Mouse (Mus musculus): ENCODE results near the gene Hacd1.
"Not testable (repeated sequence)": the region's sequence is repeated elsewhere in the genome, so short reads cannot be mapped to it uniquely, and the experiment has no call there.

Hacd1 gene

DNA sequence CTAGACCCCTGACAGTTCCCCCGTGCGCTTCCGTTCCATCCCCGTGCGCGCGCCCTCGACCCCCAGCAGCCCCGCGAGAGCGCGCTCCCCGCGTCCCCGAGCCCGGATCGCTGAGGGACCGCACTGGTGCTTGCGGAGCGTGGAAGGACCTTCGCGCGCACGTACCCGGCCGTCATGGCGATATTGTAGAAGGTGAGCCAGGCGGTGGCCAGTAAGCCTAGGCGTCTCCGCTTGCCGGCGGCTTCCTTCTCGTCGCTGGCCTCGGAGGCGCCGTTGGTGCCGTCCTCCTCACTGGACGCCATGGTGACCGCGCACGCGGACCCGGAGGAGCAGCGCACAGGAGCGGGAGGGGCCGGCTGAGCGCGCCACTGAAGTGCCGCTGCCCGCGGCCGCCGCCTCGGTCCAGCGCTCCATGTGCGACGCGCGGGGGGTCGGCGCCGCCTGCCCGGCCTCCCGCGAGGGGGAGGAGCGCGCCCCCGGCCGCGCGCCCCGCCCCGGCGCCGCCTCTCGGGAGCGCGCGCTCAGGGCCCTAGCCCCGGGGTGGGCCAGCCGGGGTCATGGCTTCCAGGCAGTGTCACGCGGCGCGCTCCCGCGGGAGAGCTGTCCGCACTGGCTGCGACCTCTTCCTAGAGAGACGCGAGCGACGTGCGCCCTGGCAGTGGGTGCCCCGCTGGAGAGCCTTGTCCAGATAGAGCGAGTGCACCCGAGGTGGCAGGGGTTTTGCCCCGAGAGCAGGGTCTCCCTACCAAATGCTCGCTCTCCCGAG, at the start of gene Hacd1:
Gene Hacd1 (minus strand): TSS at position 570 of the 766 bp plus-strand sequence.
- peak; percentile 96 for DNase-seq

DNA sequence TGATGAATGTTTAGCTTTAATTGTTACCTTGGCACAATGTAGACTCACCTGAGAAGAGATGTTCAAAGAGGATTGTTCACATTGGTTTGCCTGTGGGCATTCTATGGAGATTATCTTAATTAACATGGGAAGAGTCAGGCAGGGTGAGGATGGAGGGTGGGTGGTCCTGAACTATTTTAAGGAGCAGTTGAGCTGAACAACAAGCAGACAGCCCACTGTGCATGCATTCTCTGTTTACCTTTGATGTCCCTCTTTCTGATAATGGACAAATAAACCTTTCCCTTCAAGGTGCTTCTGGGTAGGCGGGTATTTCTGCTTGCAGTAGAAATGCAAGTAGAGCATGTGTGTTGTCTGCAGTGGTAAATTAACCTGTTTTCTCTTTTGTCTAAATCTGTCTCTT, 48.0 kb upstream of the Hacd1 start:
- no peak for DNase-seq

- no peak for DNase-seq
Measured at GRCm38 (mm10) chr2:14102603-14103002, 46.7 kb upstream of the Hacd1 start.

DNA sequence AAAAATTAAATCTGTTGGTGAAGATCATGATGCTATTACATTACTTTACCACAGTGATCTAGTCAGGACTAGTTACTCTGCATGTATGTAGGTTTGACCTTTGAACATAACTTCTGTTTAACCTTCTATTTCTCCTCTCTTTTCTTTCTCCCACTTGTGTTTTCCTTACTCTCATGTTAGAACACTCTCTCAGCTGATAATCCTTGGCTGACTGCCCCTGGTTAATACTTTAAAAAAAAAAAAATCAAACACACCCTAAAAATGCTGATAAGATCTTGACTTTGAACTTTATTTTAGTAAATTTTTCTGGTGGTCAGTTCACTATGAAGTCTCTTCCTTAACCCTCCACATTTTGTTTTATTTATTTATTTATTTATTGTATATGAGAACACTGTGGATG, 44.6 kb upstream of the Hacd1 start:
- no peak for DNase-seq

- not testable (repeated sequence) for DNase-seq
Measured at GRCm38 (mm10) chr2:14078527-14078926, 22.6 kb upstream of the Hacd1 start.

- DNase-seq: no peak
Measured at GRCm38 (mm10) chr2:14074221-14074901, 18.4 kb upstream of the Hacd1 start.

DNA sequence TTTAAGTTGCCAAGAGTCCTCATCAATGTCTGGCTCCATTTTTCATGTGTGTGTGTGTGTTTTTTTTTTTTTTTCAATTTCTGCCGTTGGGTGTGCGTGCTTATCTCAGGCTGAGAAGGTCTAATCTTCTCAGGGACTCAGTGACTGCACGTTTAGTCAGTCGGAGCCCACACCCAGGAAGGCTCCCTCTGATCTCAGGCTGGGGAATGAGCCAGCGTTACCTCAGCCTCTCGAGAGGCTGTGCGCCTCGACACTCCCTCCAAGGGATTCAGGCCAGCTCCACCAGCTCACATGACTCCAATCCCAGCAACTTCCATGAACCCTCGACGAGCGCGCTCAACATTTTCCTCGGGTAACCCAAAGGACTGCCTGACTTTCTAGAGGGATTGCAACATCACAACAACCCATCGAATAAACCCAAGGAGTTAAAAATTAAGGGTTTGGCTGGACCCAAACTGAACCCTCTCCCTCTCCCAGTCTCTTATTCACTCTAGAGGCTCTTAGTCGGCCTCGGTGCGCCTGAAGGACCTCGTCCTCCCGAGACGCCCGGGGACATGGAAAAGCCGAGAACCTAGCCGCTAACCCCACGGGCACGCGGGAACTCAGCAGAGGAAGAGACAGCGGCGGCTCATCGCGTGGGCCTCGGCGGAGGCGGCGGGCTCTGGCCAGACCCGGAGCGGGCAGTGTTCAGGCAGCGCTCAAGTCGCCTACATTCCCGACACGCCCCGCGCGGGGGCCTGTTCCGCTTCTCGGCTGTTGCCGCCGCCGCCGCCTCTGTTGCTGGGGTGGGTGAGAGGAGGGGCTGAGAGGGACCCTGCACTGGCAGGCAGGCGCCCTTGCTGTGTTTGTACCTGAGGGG, 17.7 kb upstream of the Hacd1 start, which contains the start of gene Stam:
Gene Stam (plus strand): TSS at position 737 of the 859 bp plus-strand sequence.
- DNase-seq: peak; percentile 94

DNA sequence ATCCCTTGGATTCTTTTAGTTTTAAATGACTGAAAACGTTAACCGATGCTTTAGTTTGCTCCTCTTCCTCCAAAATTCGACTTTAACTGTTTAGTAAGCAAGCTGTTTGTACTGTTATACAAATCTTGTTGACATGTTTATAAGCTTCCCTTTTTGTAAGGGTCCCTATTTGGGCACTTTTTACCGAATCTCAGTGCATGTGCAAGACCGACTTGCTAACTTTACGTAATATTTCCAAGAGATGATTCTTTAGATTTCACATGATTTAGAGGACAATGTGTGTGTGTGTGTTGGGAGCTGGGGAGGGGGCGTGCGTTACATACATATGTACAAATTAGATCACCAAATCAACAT, 17.1 kb upstream of the Hacd1 start:
- no peak for DNase-seq

GRCm38 (mm10) chr2:14070466-14070865, 14.5 kb upstream of the Hacd1 start:
- DNase-seq: no peak

DNA sequence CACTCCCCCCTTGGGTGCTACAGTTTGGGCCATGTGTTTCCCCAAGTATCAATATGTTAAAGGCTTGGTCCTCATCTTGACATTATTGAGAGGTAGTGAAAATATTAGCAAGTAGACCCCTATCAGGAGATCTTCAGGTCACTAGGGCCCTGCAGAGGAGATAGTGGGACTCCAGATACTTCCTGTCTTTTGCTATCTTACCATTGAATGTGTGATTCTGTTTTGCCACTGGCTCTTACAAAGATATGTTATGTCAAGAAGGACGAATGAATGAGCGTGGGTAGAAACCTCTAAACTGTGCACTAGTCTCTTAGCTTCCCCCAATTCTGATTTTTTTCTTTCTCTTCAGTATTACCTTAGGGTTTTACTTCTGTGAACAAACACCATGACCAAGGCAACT, 13.1 kb upstream of the Hacd1 start:
- no peak for DNase-seq

DNA sequence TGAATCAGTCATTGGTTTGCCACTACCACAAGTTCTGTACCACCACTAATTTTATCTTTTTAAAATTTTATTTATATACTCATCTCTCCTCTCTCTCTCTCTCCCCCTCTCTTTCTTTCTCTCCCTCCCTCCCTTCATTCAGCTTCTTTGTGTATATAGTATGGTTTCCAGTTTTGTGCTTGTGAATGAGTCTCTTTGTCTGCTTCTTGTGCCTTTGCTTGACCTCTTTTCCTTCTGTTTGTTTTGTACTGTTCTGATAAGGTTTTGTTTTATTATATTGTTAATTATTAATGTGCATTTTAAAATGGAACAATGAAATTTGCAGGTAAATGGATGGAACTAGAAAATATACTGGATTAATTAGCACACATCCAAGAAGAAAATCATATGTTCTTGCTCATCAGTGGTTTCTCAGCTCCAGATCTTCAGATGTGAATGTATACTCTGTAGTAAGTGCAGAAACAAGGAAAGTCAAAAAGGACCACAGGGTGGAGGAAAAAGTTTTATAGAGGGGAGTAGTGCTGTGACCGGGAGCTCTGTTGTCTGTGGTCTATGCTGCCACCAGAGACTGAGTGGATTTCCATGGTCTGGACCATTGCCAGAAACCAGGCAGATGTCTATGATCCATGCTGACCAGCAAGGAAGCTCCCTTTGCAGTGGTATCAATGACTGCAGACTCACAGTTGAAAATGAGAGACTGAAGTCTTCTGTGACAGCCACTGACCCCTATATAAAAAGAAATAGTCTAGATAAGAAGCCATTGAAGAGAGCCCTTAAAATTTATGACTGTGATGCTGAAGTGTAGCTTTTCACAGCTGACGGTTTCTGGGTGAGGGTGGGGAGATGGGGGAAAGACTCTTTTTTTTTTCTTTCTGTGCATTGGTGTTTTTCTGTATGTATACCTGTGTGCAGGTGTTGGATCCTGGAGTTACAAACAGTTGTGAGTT, 10.0 kb upstream of the Hacd1 start:
- DNase-seq: peak; percentile 35

DNA sequence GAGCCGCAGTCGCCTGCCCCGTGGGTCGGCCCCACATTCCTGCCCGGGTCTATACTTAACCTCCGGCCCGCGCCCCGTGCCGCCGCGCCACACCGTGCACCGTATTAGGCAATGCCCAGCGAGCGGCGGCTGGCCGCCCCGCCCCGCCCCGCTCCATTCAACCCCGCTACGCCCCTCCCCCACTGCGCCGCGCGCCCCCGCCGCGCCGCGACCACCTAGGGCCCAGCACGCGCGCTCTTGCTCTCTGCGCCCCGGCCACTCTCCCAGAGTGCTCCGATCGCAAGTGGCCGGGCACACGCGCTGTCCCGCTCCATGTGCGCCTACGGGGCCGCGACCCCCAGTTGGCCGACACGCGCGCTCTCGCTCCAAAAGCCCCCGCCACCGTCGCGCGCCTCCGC, 768 bp downstream of the Hacd1 start:
- no peak for DNase-seq

DNA sequence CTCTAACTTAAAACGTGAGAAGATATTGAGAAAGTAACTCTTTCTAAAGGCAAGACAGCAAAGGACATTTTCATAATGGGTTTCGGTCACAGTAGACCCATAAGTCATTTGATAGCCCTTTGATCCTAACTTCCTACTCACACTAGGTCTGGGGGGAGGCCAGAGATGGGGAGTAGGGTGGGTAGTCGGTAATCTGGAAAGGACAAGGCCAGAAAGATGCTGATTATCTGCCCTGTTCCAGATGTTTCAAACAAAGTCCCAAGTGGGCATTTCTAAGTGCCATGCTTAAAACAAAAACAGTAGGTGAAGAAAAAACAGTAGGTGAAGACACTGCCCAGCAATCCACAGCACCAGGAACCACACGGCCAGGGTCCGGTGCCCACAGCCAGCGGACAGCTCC, 1.2 kb downstream of the Hacd1 start:
- no peak for DNase-seq

DNA sequence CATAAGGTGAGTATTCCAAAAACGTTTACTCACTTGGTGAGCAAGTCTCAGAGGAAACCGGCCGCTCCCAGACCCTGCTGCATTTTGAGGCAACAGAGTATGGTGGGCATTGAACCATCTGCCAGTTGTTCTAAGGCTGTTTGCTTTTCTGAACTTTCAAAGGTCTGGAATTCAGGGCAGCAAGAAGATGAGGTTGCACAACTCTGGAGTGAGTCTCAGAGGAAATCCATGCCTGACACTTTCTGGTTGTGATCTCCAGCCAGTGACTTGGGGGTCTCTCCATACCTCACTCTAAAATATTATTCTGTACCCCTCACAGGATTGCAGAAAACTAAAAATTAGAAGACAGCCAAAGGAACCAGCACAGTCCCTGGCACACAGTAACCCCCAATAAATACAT, 1.8 kb downstream of the Hacd1 start:
- DNase-seq: no peak

DNA sequence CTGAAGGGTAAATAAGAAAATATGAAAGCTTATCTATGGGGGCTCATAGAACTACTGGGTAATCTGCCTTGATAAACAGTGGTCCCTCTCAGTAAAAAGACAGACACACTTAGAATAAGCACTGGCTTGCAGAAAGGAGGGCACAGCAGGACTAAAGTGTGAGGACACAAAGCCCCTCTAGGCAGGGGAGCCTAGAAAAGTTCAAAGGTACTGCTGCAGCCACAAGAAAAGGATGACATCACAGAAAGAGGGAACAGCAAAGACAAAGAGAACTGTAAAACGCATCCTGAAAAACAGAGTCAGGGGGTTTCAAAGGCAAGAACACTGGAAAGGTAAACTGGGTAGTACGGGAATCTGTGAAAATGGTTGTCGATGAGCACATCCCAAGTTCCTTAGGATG, 2.3 kb downstream of the Hacd1 start:
- no peak for DNase-seq

- DNase-seq: no peak
Measured at GRCm38 (mm10) chr2:14048808-14049207, 7.1 kb downstream of the Hacd1 start.

- peak; percentile 84 for DNase-seq
Measured at GRCm38 (mm10) chr2:14048381-14048780, 7.6 kb downstream of the Hacd1 start.

GRCm38 (mm10) chr2:14043577-14044170, 12.3 kb downstream of the Hacd1 start:
- peak; percentile 51 for DNase-seq

GRCm38 (mm10) chr2:14043011-14043410, 12.9 kb downstream of the Hacd1 start:
- DNase-seq: no peak

GRCm38 (mm10) chr2:14041249-14041648, 14.7 kb downstream of the Hacd1 start:
- no peak for DNase-seq

- no peak for DNase-seq
Measured at GRCm38 (mm10) chr2:14019228-14019627, 36.7 kb downstream of the Hacd1 start.

GRCm38 (mm10) chr2:14005121-14005520, 50.8 kb downstream of the Hacd1 start:
- no peak for DNase-seq
